Mouse (Mus musculus) MEL (cell line): ENCODE results near the gene Git1.

ENCODE experiments used
- CTCF ChIP-seq, 3 experiments: IDR thresholded peaks in 2 of 3; conservative IDR thresholded peaks in 1 of 3; 2 replicates each; pipeline ENCODE4 v1.5.1; 2011 to 2012; ENCODE audit warnings: low read length in 3 of 3, low read depth in 2 of 3, mild to moderate bottlenecking in 2 of 3, improper control_type of control experiment in 1 of 3, inconsistent platforms in 1 of 3, mixed read lengths in 1 of 3, moderate library complexity in 1 of 3; ENCODE audit not compliant: control insufficient read depth in 1 of 3, insufficient read depth in 1 of 3, poor library complexity in 1 of 3, severe bottlenecking in 1 of 3
- EP300 ChIP-seq, 2 experiments: IDR thresholded peaks; 2 replicates each; pipeline ENCODE4 v1.6.1; 2011; ENCODE audit warnings: improper control_type of control experiment in 2 of 2, low read length in 2 of 2, low read depth in 1 of 2, mild to moderate bottlenecking in 1 of 2
- GATA1 ChIP-seq: IDR thresholded peaks from 2 replicates; pipeline ENCODE4 v1.6.1; 2011; ENCODE audit warnings: low read depth, low read length, improper control_type of control experiment
- KAT2A ChIP-seq: conservative IDR thresholded peaks from 2 replicates; pipeline ENCODE4 v1.6.1; 2012; ENCODE audit warnings: low read depth, low read length, improper control_type of control experiment, inconsistent platforms
- POLR2A ChIP-seq, 2 experiments: IDR thresholded peaks; 2 replicates each; pipeline ENCODE4 v1.6.1; 2011 to 2012; ENCODE audit warnings: low read length in 2 of 2, mild to moderate bottlenecking in 2 of 2, control low read depth in 1 of 2, improper control_type of control experiment in 1 of 2, low read depth in 1 of 2, moderate library complexity in 1 of 2; ENCODE audit not compliant: control insufficient read depth in 1 of 2, insufficient read depth in 1 of 2, poor library complexity in 1 of 2
- USF2 ChIP-seq, 2 experiments: IDR thresholded peaks; 2 replicates each; pipeline ENCODE4 v1.6.1; 2011 to 2012; ENCODE audit warnings: improper control_type of control experiment in 2 of 2, low read length in 2 of 2, borderline replicate concordance in 1 of 2, inconsistent platforms in 1 of 2, low read depth in 1 of 2, mild to moderate bottlenecking in 1 of 2; ENCODE audit not compliant: insufficient read depth in 1 of 2

- TF ChIP-seq KAT2A (no peak), USF2 (IDR thresholded peaks at IDR 0.05; ENCODE audit: borderline replicate concordance in 1 of 2, insufficient read depth in 1 of 2, low read depth in 1 of 2, low read length in 2 of 2) (no peak), CTCF (IDR thresholded peaks at IDR 0.05 in 2 of 3, conservative IDR thresholded peaks at IDR 0.05 in 1 of 3; ENCODE audit: control insufficient read depth in 1 of 3, insufficient read depth in 1 of 3, low read depth in 2 of 3, low read length in 3 of 3, poor library complexity in 1 of 3, severe bottlenecking in 1 of 3) (no peak), GATA1 (no peak), EP300 (IDR thresholded peaks at IDR 0.05; ENCODE audit: low read depth in 1 of 2, low read length in 2 of 2) (no peak), POLR2A (IDR thresholded peaks at IDR 0.05; ENCODE audit: control insufficient read depth in 1 of 2, insufficient read depth in 1 of 2, low read depth in 1 of 2, low read length in 2 of 2, poor library complexity in 1 of 2) (no peak)
These were observed 39.0 kb downstream of the Git1 start for GRCm38 (mm10) chr11:77532202-77532846.
